Mouse (Mus musculus) E14TG2a.4 (cell line): ENCODE measurements around the gene Grm5.

Source experiments
- CTCF ChIP-seq: conservative IDR thresholded peaks from 2 replicates; pipeline ENCODE4 v1.5.1; 2014; ENCODE audit warnings: low read length
- NANOG ChIP-seq: IDR thresholded peaks from 2 replicates; pipeline ENCODE4 v1.6.1; 2014; ENCODE audit warnings: borderline replicate concordance, low read length, mixed read lengths
- POU5F1 ChIP-seq: IDR thresholded peaks from 2 replicates; pipeline ENCODE4 v1.6.1; 2014; ENCODE audit warnings: low read length, borderline replicate concordance

DNA sequence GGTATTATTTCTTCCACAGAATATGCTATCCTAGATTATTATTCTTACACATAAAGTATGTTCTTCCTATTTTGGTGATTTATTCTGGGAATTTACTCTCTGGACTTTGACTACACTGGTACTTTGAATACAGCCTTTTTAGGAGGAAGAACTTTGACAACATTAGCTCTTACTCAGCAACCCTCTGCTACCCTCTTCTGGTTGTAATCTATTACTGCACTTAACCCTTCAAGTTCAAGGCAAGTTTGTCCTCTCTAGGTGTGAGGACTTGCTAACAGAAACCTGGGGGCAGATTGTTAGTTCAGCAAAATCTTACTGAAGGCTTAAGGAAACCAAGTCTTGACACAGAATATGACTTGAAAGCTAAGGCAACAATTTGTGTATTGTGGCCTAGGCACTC is 17.5 kb upstream of the Grm5 start:
- TF ChIP-seq CTCF (peak; percentile 61), POU5F1 (no peak), NANOG (no peak)
